Mouse (Mus musculus): ENCODE measurements around the gene Gm5168. TPM values are rescaled to one million over a fixed set of nuclear protein-coding genes. Genes with fewer than 3 reads are reported as not detected.

The Gm5168 gene
- polyA plus RNA-seq (2012; rRNA removed) = not detected in 2 replicates

GRCm38 (mm10) chrX:26050941-26051340 is at the start of gene Gm5168:
Gene Gm5168 (minus strand): TSS chrX:26051041.

Other genes starting within 250 kb of the Gm5168 start
- not detected in 2 replicates for gene Gm2012, start 180.3 kb upstream of the Gm5168 start, polyA plus RNA-seq (2012; rRNA removed)